In the genomic region with DNA sequence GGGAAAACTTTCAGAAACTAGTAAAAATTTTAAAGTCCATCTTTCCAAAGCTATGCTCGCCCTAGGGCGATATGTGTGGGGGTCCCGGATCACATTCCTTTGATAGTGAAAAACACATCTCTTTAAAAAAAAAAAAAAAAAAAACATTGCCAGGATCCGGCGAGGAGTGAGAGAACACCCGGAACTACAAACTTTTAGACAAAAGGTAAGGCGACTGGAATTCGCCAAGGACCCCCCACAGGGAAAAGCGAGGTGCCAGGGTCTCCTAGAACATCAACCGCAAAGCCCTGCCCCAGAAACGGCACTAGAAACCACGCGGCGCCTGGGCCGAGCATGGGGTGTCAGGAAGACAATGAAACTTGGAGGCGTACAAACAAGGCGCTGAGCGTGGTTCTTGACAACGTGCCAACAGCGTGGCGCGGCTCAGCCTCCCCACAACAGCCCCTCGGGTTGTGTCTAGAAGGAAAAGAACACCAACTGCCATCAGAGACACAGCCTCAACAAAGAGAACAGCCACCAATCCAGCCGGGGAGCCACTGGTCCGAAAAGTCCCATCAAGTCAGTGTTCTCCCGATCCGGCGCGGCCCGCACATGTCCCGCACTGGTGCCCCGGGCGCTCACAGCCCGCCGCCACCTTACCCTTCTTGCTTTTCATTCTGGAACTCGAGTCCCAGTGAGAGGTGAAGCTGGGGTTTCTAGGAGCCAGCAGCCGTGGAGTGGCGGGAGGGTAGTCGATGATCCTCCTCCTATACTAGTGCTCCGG, we compare ENCODE assay signal across 8 mouse cellular contexts. TPM values are rescaled to one million over a fixed set of nuclear protein-coding genes. Genes with fewer than 3 reads are reported as not detected.
DNase-seq lines count a peak whose midpoint lies in the region; ATAC-seq and TF ChIP-seq lines count a peak whose summit lies in the region.

No protein-coding gene starts in this region.

- no peaks in the 10 kb centered on the region for H3K27me3 ChIP-seq in G1E (ENCODE audit: insufficient read depth, low read length)
- no peaks in the 10 kb centered on the region; the same call in 1 of the 2 replicates for H3K27me3 ChIP-seq in forebrain, embryonic 14.5 days (replicated peaks; ENCODE audit: control insufficient read depth, insufficient read depth, low read length)
- no peaks in the 10 kb centered on the region for H3K27me3 ChIP-seq in hindbrain, embryonic 10.5 days (ENCODE audit: insufficient read depth, poor library complexity, severe bottlenecking)
- H3K27me3 ChIP-seq in midbrain, embryonic 16.5 days (ENCODE audit: control insufficient read depth, insufficient read depth, low read depth, low read length), result peaks cover 3% of the 10 kb centered on the region; the same call in 1 of the 2 replicates

- no peak for TF ChIP-seq CTCF in G1E (IDR thresholded peaks at IDR 0.05; ENCODE audit: low read depth, low read length)

- no peak for DNase-seq in G1E (ENCODE audit: low spot score)
- peak; percentile 69 to 74 for DNase-seq in adrenal gland, postnatal 36 days
- DNase-seq in forebrain, embryonic 14.5 days (ENCODE audit: low spot score), result peak; percentile 72
- peak; percentile 76 for DNase-seq in hindbrain, embryonic 10.5 days (ENCODE audit: low spot score)
- peak; percentile 47 for DNase-seq in liver
- peak; percentile 84 for DNase-seq in testis, postnatal 10 days (ENCODE audit: low spot score)

- ATAC-seq in G1E (ENCODE audit: extremely low read depth, insufficient number of reproducible peaks, low FRiP score, poor library complexity, severe bottlenecking), result no peak
- peak; percentile 17 for ATAC-seq in forebrain, embryonic 14.5 days
- ATAC-seq in midbrain, embryonic 16.5 days, result peak; percentile 14
- ATAC-seq in inflammation-experienced regulatory T-cells, adult 6 months, result no peak

- peaks cover 6% of the 10 kb centered on the region for H3K4me1 ChIP-seq in G1E (ENCODE audit: insufficient read depth, low read depth, low read length)
- peaks cover 12% of the 10 kb centered on the region for H3K4me1 ChIP-seq in forebrain, embryonic 14.5 days (ENCODE audit: control insufficient read depth, insufficient read depth, low read length)
- H3K4me1 ChIP-seq in hindbrain, embryonic 10.5 days (replicated peaks), result peaks cover 57% of the 10 kb centered on the region
- H3K4me1 ChIP-seq in midbrain, embryonic 16.5 days (ENCODE audit: control insufficient read depth, insufficient read depth, low read length), result peaks cover 40% of the 10 kb centered on the region

- H3K27ac ChIP-seq in forebrain, embryonic 14.5 days (ENCODE audit: low read depth, low read length), result peak overlapping the region; percentile 72
- peak overlapping the region; percentile 97 for H3K27ac ChIP-seq in hindbrain, embryonic 10.5 days
- H3K27ac ChIP-seq in midbrain, embryonic 16.5 days (ENCODE audit: low read length), result peak overlapping the region; percentile 68

- peaks cover 24% of the 10 kb centered on the region for H3K9me3 ChIP-seq in G1E (replicated peaks)
- no peaks in the 10 kb centered on the region for H3K9me3 ChIP-seq in forebrain, embryonic 14.5 days (replicated peaks; ENCODE audit: control insufficient read depth, low read length)
- H3K9me3 ChIP-seq in hindbrain, embryonic 10.5 days, result no peaks in the 10 kb centered on the region
- H3K9me3 ChIP-seq in midbrain, embryonic 16.5 days (replicated peaks; ENCODE audit: control insufficient read depth, low read length, poor library complexity, severe bottlenecking), result no peaks in the 10 kb centered on the region

- H3K9ac ChIP-seq in forebrain, embryonic 14.5 days (ENCODE audit: low read length), result peak overlapping the region; percentile 75
- H3K9ac ChIP-seq in midbrain, embryonic 16.5 days (ENCODE audit: low read depth, low read length), result peak overlapping the region; percentile 44; the same call in 1 of the 2 replicates

- H3K4me3 ChIP-seq in G1E (ENCODE audit: low read depth, low read length), result peak overlapping the region; percentile 75
- peak overlapping the region; percentile 57 for H3K4me3 ChIP-seq in forebrain, embryonic 14.5 days (ENCODE audit: low read depth, low read length)
- peak overlapping the region; percentile 85 for H3K4me3 ChIP-seq in hindbrain, embryonic 10.5 days
- H3K4me3 ChIP-seq in midbrain, embryonic 16.5 days (ENCODE audit: low read depth, low read length), result peak overlapping the region; percentile 58

- H3K36me3 ChIP-seq in G1E (replicated peaks), result peaks cover 9% of the 10 kb centered on the region
- no peaks in the 10 kb centered on the region for H3K36me3 ChIP-seq in forebrain, embryonic 14.5 days (ENCODE audit: control insufficient read depth, insufficient read depth, low read length)
- H3K36me3 ChIP-seq in hindbrain, embryonic 10.5 days, result peaks cover 11% of the 10 kb centered on the region
- H3K36me3 ChIP-seq in midbrain, embryonic 16.5 days (ENCODE audit: control insufficient read depth, insufficient read depth, low read length), result no peaks in the 10 kb centered on the region

- peak overlapping the region; percentile 96 for H3K4me2 ChIP-seq in forebrain, embryonic 14.5 days (ENCODE audit: low read length)
- H3K4me2 ChIP-seq in midbrain, embryonic 16.5 days (ENCODE audit: low read length), result peak overlapping the region; percentile 97

- under 1% methylated on average over 40 of the region's 40 CpGs for WGBS in forebrain, embryonic 14.5 days
- under 1% methylated on average over 40 of the region's 40 CpGs for WGBS in hindbrain, embryonic 10.5 days
- 0% methylated on average over 40 of the region's 40 CpGs for WGBS in midbrain, embryonic 16.5 days

RNA-seq across cellular contexts. Expression of a gene that starts 2.9 kb away (rescaled TPM):
- total RNA-seq in G1E (2014; fragmentation: Nextera tagmentation) (31.4 and 47.6 TPM in 2 replicates), G1E (2017) (7.4 and 11.0 TPM in 2 replicates)
- polyA plus RNA-seq in G1E (2012), result 5.1 and 5.4 TPM in 2 replicates
- total RNA-seq in adrenal gland, postnatal 36 days (2021), result 10 to 100 TPM; 42.0 to 48.8 TPM
- 12.9 and 13.6 TPM in 2 replicates for polyA plus RNA-seq in forebrain, embryonic 14.5 days (2014; fragmentation: Nextera tagmentation; extraction: Ambion mirVana)
- polyA plus RNA-seq in hindbrain, embryonic 10.5 days (2016; fragmentation: Nextera tagmentation; extraction: Ambion mirVana), result 68.9 and 83.0 TPM in 2 replicates
- polyA plus RNA-seq in midbrain, embryonic 16.5 days (2015; fragmentation: Nextera tagmentation; extraction: Ambion mirVana), result 7.4 and 8.2 TPM in 2 replicates
- polyA plus RNA-seq in inflammation-experienced regulatory T-cells, adult 6 months (2017; shearing (Covaris generic)), result 10 to 100 TPM; 44.9 to 73.0 (median 47.1) TPM

Comparison
In these comparisons a context has a peak if more than half of its experiments do, and no peak if none do; other contexts are left out.
1. ATAC-seq: peak in forebrain, embryonic 14.5 days (single experiment) and midbrain, embryonic 16.5 days (single experiment); none in G1E (single experiment) and inflammation-experienced regulatory T-cells, adult 6 months (single experiment).
2. Peak in every context shown above with its lines, with median percentiles within 50 percentile points of each other: H3K4me3 ChIP-seq and H3K27ac ChIP-seq.